Mouse (Mus musculus) right cerebral cortex, postnatal 10 days (tissue): ENCODE results near the gene Olfr1412.

Source experiments
- DNase-seq, 2 experiments: peaks; one replicate each; pipeline ENCODE4 v3.0.0; 2021; ENCODE audit warnings: low spot score in 2 of 2

Olfr1412 gene

DNA sequence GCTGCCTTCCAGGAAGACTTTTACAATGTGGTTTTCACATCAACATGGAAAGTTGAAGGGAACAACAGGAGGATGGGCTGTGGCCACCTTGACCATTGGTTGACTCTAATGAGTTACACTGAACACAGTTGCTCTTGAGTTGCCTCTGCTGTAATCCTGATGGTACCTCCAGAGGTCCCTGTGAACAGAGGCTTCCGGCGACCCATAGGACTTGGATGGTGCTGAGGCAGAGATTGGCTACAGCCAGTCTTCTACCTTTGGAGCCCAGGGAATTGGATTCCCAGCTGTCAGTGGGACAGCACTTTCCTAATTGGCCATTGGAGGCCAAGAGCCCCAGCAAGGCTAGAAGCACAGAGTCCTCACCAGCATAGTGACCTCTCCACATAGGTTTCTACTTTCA is at the start of gene Olfr1412:
Olfr1412 (plus strand) TSS at position 301 of the 400 bp plus-strand sequence.
- DNase-seq, result no peak

DNA sequence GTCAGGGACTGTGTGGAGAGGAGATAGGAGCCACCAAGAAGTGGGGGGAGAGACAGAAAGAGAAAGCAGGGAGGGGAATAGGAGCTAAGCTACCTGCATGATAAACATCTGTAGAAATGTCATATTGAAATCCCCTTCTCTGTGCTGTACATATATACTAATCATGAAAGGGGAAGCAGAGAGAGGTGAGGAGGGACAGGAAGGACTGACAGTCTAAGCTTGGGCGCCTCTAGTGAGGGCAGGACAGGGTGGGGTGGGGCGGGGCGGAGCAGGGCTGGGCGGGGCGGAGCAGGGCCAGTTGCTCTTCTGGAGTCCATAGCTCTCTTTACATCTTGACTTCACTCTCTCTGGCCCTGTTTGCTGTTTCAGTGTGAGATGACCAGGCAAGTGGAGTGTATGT is 48.6 kb upstream of the Olfr1412 start:
- no peak for DNase-seq

GRCm38 (mm10) chr1:92539071-92539470 is 46.5 kb upstream of the Olfr1412 start:
- no peak for DNase-seq

DNA sequence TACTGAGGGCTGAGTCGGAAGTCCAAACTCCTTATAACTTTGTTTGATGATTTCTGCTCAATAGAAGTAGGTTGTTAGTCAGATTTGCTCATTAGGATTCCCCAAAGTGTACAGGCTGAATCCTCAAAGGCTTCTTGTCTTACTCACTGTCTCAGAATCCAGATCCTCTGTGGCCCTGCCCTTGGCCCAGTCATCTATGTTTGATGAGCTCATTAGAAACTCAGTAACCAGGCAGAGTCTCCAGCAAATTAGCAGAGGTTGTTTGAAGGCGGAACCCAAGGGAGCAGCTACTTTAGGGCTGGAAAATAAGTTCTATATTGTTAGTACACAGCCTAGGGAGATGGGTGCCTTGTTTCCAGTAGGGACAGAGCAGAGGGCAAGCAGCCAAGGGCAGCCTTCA is 39.6 kb upstream of the Olfr1412 start:
- DNase-seq, result no peak

GRCm38 (mm10) chr1:92571022-92571421 is 14.6 kb upstream of the Olfr1412 start, which contains the start of gene Olfr1413:
Gene Olfr1413, plus strand, starts transcription at chr1:92571322.
- DNase-seq, result no peak

DNA sequence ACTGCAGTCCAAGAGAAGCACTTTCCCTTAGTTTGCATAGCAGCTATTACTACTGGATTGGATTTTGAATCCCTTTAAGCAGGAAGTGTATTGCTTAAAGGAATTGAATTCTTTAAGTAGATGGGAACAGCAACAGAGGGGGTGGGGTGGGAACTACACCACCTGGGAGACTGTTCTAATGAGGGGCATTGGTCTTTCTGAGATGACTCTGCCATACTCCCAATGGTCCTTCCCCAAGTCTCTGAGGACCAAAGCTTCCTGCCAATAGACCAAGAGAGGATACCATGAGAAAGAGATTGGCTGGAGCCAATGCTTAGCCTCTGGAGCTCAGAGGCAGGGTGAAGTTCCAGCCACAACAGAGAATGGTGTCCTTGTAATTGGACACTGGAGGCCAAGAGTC is 8.5 kb downstream of the Olfr1412 start, which contains the start of gene Olfr1411:
Olfr1411 (plus strand) TSS at position 301 of the 400 bp plus-strand sequence.
- DNase-seq, result no peak

DNA sequence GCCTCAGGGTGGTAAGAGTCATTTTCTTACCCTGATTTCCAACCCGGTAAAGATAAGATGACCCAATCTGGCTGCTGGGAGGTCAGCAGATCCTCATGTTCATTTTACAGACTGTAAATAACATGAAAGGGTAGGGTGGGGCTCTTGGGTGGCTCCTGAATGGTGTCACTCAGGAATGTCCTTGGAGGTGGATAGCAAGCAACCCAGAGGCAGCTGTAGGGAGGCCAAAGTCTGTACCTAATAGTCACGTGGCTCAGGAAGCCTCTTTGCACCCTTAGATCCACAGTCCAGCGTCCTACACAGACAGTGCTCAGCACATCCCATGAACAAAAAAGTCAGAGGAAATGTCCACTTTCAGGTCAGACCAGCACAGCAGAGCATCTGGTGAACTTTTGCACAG is 10.4 kb downstream of the Olfr1412 start:
- no peak for DNase-seq

DNA sequence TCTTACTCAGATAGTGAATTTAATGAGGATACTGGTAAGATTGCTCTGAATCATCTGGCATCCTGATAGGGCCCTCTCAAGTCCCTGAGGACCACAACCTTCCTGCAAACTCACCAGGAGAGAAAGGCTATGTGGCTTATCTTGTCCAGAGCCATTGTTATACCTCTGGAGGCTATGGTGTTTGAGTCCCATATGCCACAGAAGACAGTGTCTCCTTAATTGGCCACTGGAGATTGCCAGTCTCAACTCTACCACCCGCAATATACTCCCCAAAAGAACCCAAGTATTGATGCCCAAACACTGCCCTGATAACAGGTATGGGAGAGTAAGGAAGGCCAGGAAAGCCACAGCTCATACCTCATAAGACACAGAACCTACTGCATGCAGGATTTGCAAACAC is 19.9 kb downstream of the Olfr1412 start, which contains the start of gene Olfr1410:
Olfr1410 (plus strand) TSS at position 301 of the 400 bp plus-strand sequence.
- DNase-seq, result no peak

DNA sequence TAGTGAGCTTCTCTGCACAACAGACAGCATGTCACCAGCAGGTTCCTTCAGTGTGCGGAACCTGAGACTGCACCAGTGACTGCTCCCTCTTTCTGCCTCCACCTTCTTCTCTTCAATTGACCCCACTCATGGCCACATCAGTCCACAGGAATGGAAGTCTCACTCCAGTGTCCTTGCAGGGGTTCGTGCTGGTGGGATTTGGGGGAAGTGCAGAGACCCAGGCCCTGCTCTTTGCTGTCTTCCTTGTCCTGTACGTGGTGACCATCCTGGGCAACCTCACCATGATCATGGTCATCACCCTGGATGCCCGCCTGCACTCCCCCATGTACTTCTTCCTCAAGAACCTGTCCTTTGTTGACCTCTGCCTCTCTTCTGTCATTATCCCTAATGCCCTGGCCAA is 22.1 kb downstream of the Olfr1412 start:
- no peak for DNase-seq

DNA sequence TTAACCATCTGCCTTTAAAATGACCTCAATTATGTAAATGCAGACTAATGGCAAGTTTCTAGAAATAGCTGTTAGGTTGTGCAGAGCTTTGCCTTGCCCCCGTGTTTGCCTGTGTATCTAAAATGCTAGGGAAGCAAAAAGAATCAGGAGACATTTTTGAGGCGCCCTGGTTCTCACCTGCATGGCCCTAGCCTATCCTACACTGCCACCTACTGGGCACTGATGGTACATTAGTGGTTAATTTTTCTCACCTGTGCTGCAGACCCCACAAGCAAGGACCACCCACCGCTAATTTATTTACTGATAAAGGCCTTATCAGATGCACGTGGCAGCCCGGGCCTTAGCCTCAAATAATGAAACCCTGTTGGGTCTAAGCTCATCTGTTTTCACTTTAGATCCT is 25.4 kb downstream of the Olfr1412 start:
- peak; percentile 50 to 67 for DNase-seq

DNA sequence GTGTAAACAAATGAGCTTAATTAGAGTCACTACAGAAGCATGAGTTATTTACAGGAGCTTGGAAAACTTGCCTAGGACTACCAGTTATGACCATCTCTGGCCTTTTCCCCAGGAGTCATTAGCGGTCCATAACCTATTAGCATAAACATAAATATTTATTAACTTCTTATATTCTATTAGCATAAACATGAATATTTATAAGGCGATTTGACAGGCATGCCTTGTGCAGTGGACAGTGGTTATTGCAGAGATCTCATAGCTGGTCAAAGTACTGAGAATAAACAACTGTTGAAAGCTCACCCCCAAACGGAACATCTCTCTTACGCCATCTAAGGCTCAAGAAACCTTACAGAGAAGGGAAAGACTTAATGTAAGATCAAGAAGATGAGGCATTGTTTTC is 27.6 kb downstream of the Olfr1412 start:
- no peak for DNase-seq

DNA sequence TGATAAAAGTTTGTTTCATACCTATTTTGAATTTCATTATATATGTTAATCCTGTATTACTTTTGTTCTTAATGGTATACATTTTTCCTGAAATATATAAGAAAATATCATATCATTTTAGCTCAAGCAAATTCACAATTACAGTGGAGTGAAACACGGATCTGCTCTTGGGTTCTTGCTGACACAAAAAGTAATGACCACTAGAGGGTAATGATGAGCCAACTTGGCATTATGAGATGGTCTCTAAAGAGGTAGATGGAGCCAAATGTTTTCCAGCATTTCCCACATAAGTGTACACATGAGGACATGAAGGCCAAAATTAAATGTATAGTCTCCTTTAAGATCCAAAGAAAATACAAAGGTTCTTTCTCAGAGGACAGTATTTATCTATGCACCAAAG is 28.9 kb downstream of the Olfr1412 start:
- DNase-seq, result no peak

DNA sequence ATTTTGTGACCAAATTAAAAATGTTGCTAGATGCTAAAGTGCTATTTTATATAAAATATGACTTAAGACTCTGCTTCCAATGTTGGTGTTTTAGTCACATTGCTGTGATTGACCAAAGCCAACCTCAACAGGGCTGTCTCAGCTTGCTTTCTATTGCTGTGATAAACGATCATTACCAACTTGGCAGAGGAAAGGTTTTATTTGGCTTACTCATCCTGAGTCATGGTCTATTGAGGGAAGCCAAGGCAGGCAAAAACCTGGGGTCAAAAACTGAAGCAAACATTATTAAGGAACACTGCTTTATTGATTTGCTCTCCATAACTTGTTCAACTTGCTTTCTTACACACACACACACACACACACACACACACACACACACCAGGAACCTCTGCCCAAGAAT is 30.5 kb downstream of the Olfr1412 start:
- no peak for DNase-seq

DNA sequence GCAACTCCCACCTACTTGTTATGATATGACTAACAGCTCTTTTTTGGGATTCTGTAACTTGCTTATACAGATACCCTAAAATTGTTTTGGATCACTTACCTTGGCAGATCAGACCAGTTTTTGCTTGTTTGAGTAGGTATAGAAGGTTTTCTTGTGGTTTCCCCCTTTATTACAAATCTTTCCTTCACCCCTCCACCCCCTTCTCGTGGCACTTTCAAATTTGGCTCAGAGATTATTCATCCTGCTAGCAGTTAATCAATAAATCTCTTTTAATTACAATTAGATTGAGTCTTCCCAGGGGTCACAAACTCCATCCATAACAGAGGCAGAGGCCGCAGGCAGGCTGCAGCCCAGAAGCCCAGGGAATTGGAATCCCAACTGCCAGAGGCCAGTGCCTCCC is 31.9 kb downstream of the Olfr1412 start, which contains the start of gene Olfr12:
Olfr12 (plus strand) TSS at position 301 of the 400 bp plus-strand sequence.
- DNase-seq, result no peak

DNA sequence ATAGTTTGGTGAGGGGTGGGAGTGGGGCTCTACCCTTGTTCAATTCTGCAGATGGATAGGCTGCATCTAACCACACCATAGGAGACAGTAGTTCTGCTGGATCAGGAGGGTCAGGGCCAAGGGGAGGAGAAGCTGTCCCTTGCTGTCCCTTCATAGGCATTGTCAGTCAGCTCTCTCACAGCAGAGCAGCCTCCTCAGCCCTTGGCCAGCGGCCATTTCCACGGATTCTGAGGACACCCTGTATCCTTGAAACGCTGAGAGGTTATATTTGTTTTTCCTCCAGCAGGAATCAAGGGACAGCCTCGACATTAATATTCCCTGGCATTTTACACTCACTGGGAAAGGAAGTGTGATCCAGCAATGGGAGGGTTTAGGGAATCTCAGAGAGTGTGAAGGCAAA is 32.8 kb downstream of the Olfr1412 start:
- no peak for DNase-seq

GRCm38 (mm10) chr1:92628227-92628626 is 42.6 kb downstream of the Olfr1412 start:
- DNase-seq, result no peak

DNA sequence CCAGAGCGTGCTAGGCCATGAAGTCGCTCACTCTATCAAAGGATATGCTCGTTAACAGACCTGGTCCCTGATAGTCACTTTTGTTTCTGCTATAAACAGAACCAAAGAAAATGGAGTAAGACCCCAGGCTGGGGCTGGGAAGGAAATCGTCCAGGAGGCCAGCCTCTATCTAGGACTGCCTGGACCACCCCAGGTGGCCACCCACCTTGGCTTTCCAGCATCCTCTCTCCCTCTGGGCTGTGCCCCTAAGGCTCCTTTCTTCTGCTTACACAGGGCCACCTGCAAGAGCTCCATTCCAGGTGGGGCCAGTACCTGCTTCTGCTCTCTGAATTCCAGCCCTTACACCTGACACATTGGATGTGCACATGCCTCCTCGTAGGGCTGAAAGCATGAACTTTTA is 46.6 kb downstream of the Olfr1412 start:
- no peak for DNase-seq

- DNase-seq, result peak; percentile 6 to 13
These were observed 47.4 kb downstream of the Olfr1412 start for GRCm38 (mm10) chr1:92632948-92633347.

DNA sequence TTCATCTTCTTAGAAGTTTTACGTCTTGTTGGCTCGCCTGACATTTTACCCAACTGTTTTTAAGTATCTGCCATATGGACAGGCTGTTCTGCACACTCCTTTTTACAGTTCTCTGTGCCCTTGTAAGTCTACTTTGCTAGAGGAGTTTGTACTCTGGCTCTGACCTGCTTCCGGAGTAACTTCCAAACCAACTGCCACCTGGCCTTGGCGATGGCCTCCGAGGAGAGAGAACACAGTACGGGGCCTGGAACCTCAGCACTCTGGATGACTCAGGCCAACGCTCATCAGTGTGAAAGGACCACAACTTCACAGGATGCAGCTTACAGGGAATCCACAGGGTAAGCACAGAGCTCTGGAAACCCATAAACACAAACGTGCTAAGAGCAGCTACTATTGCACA is 48.1 kb downstream of the Olfr1412 start:
- DNase-seq, result no peak

DNA sequence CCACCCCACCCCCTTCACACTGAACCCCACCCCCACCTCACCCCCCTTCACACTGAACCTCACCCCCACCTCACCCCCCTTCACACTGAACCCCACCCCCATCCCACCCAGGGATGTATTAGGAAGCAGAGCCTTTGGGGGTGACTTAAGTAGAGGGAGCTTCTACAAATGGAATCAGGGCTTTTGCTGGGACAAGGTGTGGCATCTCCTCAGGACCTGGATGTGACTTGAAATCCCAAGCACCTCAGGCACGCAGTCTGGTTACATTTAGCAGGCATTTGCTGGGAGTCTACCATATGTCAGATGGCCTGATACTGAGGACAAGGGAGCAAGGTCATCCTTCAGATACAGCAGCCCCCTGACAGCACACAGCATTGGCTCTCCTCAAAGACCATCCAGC is 49.0 kb downstream of the Olfr1412 start:
- no peak for DNase-seq

GRCm38 (mm10) chr1:92634976-92635599 is 49.5 kb downstream of the Olfr1412 start:
- peak; percentile 35 to 46 for DNase-seq

DNA sequence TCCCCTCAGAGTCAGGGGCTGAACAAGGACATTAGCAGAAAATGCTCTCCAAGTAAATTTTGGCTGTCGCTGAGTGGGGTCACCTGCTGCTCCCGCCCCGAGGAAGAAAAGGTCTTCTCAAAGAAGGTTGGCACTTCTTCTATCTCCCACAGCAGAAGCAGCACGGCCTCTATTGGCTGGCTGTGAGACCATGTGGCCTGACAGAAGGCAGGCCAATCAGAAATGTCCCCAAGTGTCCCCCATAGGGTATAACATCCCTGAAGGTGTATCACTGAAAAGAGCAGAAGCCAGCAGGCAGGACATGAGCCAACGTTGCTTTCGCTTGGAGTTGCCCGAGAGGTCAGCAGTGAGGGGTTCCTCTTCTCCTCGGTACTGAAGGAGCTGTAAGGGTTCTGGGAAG is 50.4 kb downstream of the Olfr1412 start:
- DNase-seq, result no peak

GRCm38 (mm10) chr1:92636676-92637075 is 51.1 kb downstream of the Olfr1412 start:
- DNase-seq, result peak in 1 of 2 experiments; percentile 15
